Mouse (Mus musculus): ENCODE data around the gene Pkp2.

DNA sequence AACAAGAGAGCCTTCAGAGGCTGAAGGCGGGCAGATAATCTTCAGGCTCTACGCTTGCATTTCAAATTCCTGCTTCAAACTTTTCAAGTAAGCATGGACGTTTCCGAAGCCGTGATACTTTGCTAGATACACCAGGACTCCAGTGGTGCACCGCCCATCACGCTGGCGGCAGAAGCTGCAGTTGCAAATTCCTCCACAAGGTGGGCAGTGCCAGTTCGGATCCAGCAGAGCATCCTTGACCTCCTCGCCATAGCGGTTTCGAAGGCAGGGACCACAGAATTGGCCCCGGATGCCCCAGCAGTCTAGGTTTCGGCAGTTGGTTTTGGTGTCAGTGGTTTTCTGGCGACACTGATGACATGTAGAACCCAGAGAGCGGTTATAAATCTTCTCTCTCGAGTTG, 15.7 kb upstream of the Pkp2 start:
- TF ChIP-seq CTCF (IDR thresholded peaks at IDR 0.05; ENCODE audit: low read depth, low read length) (no peak), POLR2A (IDR thresholded peaks at IDR 0.05; ENCODE audit: borderline replicate concordance, low read depth, low read length) (no peak)

All from bone marrow macrophage, adult 2 months (primary cell).